Mouse (Mus musculus): Measurements from ENCODE around the gene Pi4k2a. TPM values are rescaled to one million over a fixed set of nuclear protein-coding genes. Genes with fewer than 3 reads are reported as not detected.

The Pi4k2a gene
- polyA plus RNA-seq, 1 experiment = 37.5 TPM

GRCm38 (mm10) chr19:42058426-42058825 is 31.8 kb upstream of the Pi4k2a start:
- no peak overlapping the region for H3ac ChIP-seq (ENCODE audit: control insufficient read depth, insufficient read length)
- no peaks in the 10 kb centered on the region for H3K79me2 ChIP-seq (ENCODE audit: control insufficient read depth, insufficient read depth)
- H3K4me2 ChIP-seq (ENCODE audit: low read depth) = no peak overlapping the region
- no peak for TF ChIP-seq POLR2AphosphoS2 (IDR thresholded peaks at IDR 0.05; ENCODE audit: insufficient read length, low read depth)
- no peak for TF ChIP-seq SRF (IDR thresholded peaks at IDR 0.05; ENCODE audit: control insufficient read depth, insufficient read length, low read depth)
- no peak for TF ChIP-seq USF1 (IDR thresholded peaks at IDR 0.05; ENCODE audit: low read depth)
- TF ChIP-seq MYOD1 (IDR thresholded peaks at IDR 0.05; ENCODE audit: control insufficient read depth in 1 of 3, insufficient read length in 2 of 3, low read depth in 2 of 3) = no peak
- H3K36me3 ChIP-seq (ENCODE audit: control insufficient read depth, insufficient read depth) = no peaks in the 10 kb centered on the region
- peaks cover 13% of the 10 kb centered on the region for H3K27me3 ChIP-seq (ENCODE audit: control insufficient read depth, insufficient read depth, insufficient read length)
- H3K4me3 ChIP-seq = no peak overlapping the region

GRCm38 (mm10) chr19:42061443-42061842 is 28.8 kb upstream of the Pi4k2a start:
- TF ChIP-seq E2F4 (IDR thresholded peaks at IDR 0.05; ENCODE audit: insufficient read depth) = no peak
- TF ChIP-seq MAX (IDR thresholded peaks at IDR 0.05; ENCODE audit: low read depth) = no peak
- no peak for TF ChIP-seq USF1 (IDR thresholded peaks at IDR 0.05; ENCODE audit: low read depth)
- no peak for TF ChIP-seq CEBPB (IDR thresholded peaks at IDR 0.05; ENCODE audit: insufficient read depth, poor library complexity, severe bottlenecking)
- TF ChIP-seq TCF12 (IDR thresholded peaks at IDR 0.05; ENCODE audit: insufficient read depth, poor library complexity, severe bottlenecking) = no peak
- TF ChIP-seq REST (IDR thresholded peaks at IDR 0.05; ENCODE audit: insufficient read depth, insufficient read length) = no peak
- TF ChIP-seq SRF (IDR thresholded peaks at IDR 0.05; ENCODE audit: control insufficient read depth, insufficient read length, low read depth) = no peak
- no peak for TF ChIP-seq MYOG (IDR thresholded peaks at IDR 0.05; ENCODE audit: control insufficient read depth in 1 of 3, insufficient read depth in 1 of 3, insufficient read length in 2 of 3, low read depth in 2 of 3)
- TF ChIP-seq TCF3 (IDR thresholded peaks at IDR 0.05; ENCODE audit: insufficient read length, low read depth) = no peak
- TF ChIP-seq POLR2A (IDR thresholded peaks at IDR 0.05; ENCODE audit: insufficient read length, low read depth) = no peak
- TF ChIP-seq POLR2AphosphoS2 (IDR thresholded peaks at IDR 0.05; ENCODE audit: insufficient read length, low read depth) = no peak
- TF ChIP-seq MYOD1 (IDR thresholded peaks at IDR 0.05; ENCODE audit: control insufficient read depth in 1 of 3, insufficient read length in 2 of 3, low read depth in 2 of 3) = no peak
- peaks cover 13% of the 10 kb centered on the region for H3K27me3 ChIP-seq (ENCODE audit: control insufficient read depth, insufficient read depth, insufficient read length)
- no peak overlapping the region for H3K4me2 ChIP-seq (ENCODE audit: low read depth)
- H3K4me3 ChIP-seq = no peak overlapping the region
- no peak overlapping the region for H3ac ChIP-seq (ENCODE audit: control insufficient read depth, insufficient read length)
- no peaks in the 10 kb centered on the region for H3K79me2 ChIP-seq (ENCODE audit: control insufficient read depth, insufficient read depth)
- H3K36me3 ChIP-seq (ENCODE audit: control insufficient read depth, insufficient read depth) = no peaks in the 10 kb centered on the region

- Histone ChIP-seq H3K4me2 (ENCODE audit: low read depth) (peak overlapping the region; percentile 68), H3K27me3 (ENCODE audit: control insufficient read depth, insufficient read depth, insufficient read length) (no peaks in the 10 kb centered on the region), H3K79me2 (ENCODE audit: control insufficient read depth, insufficient read depth) (no peaks in the 10 kb centered on the region), H3K4me3 (no peak overlapping the region), H3K36me3 (ENCODE audit: control insufficient read depth, insufficient read depth) (no peaks in the 10 kb centered on the region), H3ac (ENCODE audit: control insufficient read depth, insufficient read length) (no peak overlapping the region)
- TF ChIP-seq MYOG (IDR thresholded peaks at IDR 0.05; ENCODE audit: control insufficient read depth in 1 of 3, insufficient read depth in 1 of 3, insufficient read length in 2 of 3, low read depth in 2 of 3) (no peak), USF1 (IDR thresholded peaks at IDR 0.05; ENCODE audit: low read depth) (no peak), MAX (IDR thresholded peaks at IDR 0.05; ENCODE audit: low read depth) (no peak), SRF (IDR thresholded peaks at IDR 0.05; ENCODE audit: control insufficient read depth, insufficient read length, low read depth) (no peak), CEBPB (IDR thresholded peaks at IDR 0.05; ENCODE audit: insufficient read depth, poor library complexity, severe bottlenecking) (no peak), TCF3 (IDR thresholded peaks at IDR 0.05; ENCODE audit: insufficient read length, low read depth) (no peak), TCF12 (IDR thresholded peaks at IDR 0.05; ENCODE audit: insufficient read depth, poor library complexity, severe bottlenecking) (no peak), E2F4 (IDR thresholded peaks at IDR 0.05; ENCODE audit: insufficient read depth) (no peak), REST (IDR thresholded peaks at IDR 0.05; ENCODE audit: insufficient read depth, insufficient read length) (no peak), MYOD1 (IDR thresholded peaks at IDR 0.05; ENCODE audit: control insufficient read depth in 1 of 3, insufficient read length in 2 of 3, low read depth in 2 of 3) (no peak), POLR2AphosphoS2 (IDR thresholded peaks at IDR 0.05; ENCODE audit: insufficient read length, low read depth) (no peak), POLR2A (IDR thresholded peaks at IDR 0.05; ENCODE audit: insufficient read length, low read depth) (no peak)
Measured at GRCm38 (mm10) chr19:42068441-42069240, 21.6 kb upstream of the Pi4k2a start.

- Histone ChIP-seq H3K4me3 (no peak overlapping the region), H3K79me2 (ENCODE audit: control insufficient read depth, insufficient read depth) (no peaks in the 10 kb centered on the region), H3ac (ENCODE audit: control insufficient read depth, insufficient read length) (no peak overlapping the region), H3K4me2 (ENCODE audit: low read depth) (peak overlapping the region; percentile 68), H3K36me3 (ENCODE audit: control insufficient read depth, insufficient read depth) (no peaks in the 10 kb centered on the region), H3K27me3 (ENCODE audit: control insufficient read depth, insufficient read depth, insufficient read length) (no peaks in the 10 kb centered on the region)
- TF ChIP-seq TCF12 (IDR thresholded peaks at IDR 0.05; ENCODE audit: insufficient read depth, poor library complexity, severe bottlenecking) = no peak
- no peak for TF ChIP-seq USF1 (IDR thresholded peaks at IDR 0.05; ENCODE audit: low read depth)
- no peak for TF ChIP-seq CEBPB (IDR thresholded peaks at IDR 0.05; ENCODE audit: insufficient read depth, poor library complexity, severe bottlenecking)
- no peak for TF ChIP-seq TCF3 (IDR thresholded peaks at IDR 0.05; ENCODE audit: insufficient read length, low read depth)
- TF ChIP-seq E2F4 (IDR thresholded peaks at IDR 0.05; ENCODE audit: insufficient read depth) = no peak
- TF ChIP-seq MAX (IDR thresholded peaks at IDR 0.05; ENCODE audit: low read depth) = no peak
- no peak for TF ChIP-seq SRF (IDR thresholded peaks at IDR 0.05; ENCODE audit: control insufficient read depth, insufficient read length, low read depth)
- no peak for TF ChIP-seq REST (IDR thresholded peaks at IDR 0.05; ENCODE audit: insufficient read depth, insufficient read length)
- no peak for TF ChIP-seq MYOG (IDR thresholded peaks at IDR 0.05; ENCODE audit: control insufficient read depth in 1 of 3, insufficient read depth in 1 of 3, insufficient read length in 2 of 3, low read depth in 2 of 3)
- TF ChIP-seq POLR2A (IDR thresholded peaks at IDR 0.05; ENCODE audit: insufficient read length, low read depth) = no peak
- no peak for TF ChIP-seq MYOD1 (IDR thresholded peaks at IDR 0.05; ENCODE audit: control insufficient read depth in 1 of 3, insufficient read length in 2 of 3, low read depth in 2 of 3)
- no peak for TF ChIP-seq POLR2AphosphoS2 (IDR thresholded peaks at IDR 0.05; ENCODE audit: insufficient read length, low read depth)
Measured at GRCm38 (mm10) chr19:42069241-42069525, 21.1 kb upstream of the Pi4k2a start.

Measured in myocyte (in vitro differentiated cells).